Mouse (Mus musculus) midbrain, embryonic 16.5 days (tissue): ENCODE results near the gene Hivep2. TPM values are rescaled to one million over a fixed set of nuclear protein-coding genes. Genes with fewer than 3 reads are reported as not detected.
A peak's percentile ranks its signal among the peaks of the same experiment; 100 is the strongest.

Experiments
- ATAC-seq: fragments of 200-750 bp; cut with Nextera tagmentation; 2 replicates; pipeline ENCODE4 v1.8.0; 2017; ENCODE audit warnings: moderate TSS enrichment
- H3K27ac ChIP-seq: fragments of 300-500 bp; sonication (generic); 2 replicates; pipeline ENCODE4 v1.5.1; 2014; ENCODE audit warnings: mild to moderate bottlenecking, low read length, mixed read lengths
- H3K27me3 ChIP-seq: fragments of 300-500 bp; sonication (generic); 2 replicates; pipeline ENCODE4 v1.6.1; 2014; ENCODE audit warnings: low read depth, low read length, mixed read lengths; ENCODE audit not compliant: control insufficient read depth, insufficient read depth
- H3K36me3 ChIP-seq: fragments of 300-500 bp; sonication (generic); 2 replicates; pipeline ENCODE4 v1.6.1; 2014; ENCODE audit warnings: mild to moderate bottlenecking, low read length, moderate library complexity, mixed read lengths; ENCODE audit not compliant: control insufficient read depth, insufficient read depth
- H3K4me1 ChIP-seq: fragments of 300-500 bp; sonication (generic); 2 replicates; pipeline ENCODE4 v1.6.1; 2014; ENCODE audit warnings: mild to moderate bottlenecking, low read length, mixed read lengths; ENCODE audit not compliant: control insufficient read depth, insufficient read depth
- H3K4me2 ChIP-seq: fragments of 300-500 bp; sonication (generic); 2 replicates; pipeline ENCODE4 v1.6.1; 2014; ENCODE audit warnings: mild to moderate bottlenecking, low read length, mixed read lengths
- H3K4me3 ChIP-seq: fragments of 300-500 bp; sonication (generic); 2 replicates; pipeline ENCODE4 v1.5.1; 2014; ENCODE audit warnings: low read depth, mild to moderate bottlenecking, low read length, moderate library complexity, mixed read lengths
- H3K9ac ChIP-seq: fragments of 300-500 bp; sonication (generic); 2 replicates; pipeline ENCODE4 v1.6.1; 2014; ENCODE audit warnings: low read depth, low read length, mixed read lengths
- H3K9me3 ChIP-seq: fragments of 300-500 bp; sonication (generic); replicated peaks from 2 replicates; pipeline ENCODE4 v1.6.1; 2014; ENCODE audit warnings: mild to moderate bottlenecking, low read length, mixed read lengths; ENCODE audit not compliant: control insufficient read depth, poor library complexity, severe bottlenecking
- WGBS: fragments of 180-500 bp; shearing (Covaris S2); extraction: QIAGEN DNeasy Blood & Tissue Kit; methylation state at CpG from one replicate; pipeline ENCODE4 v1.1.7; 2014; 5-methylcytosine and 5-hydroxymethylcytosine counted together
- polyA plus RNA-seq: library from polyadenylated mRNA; unstranded; fragments of >200 nt; fragmentation: Nextera tagmentation; extraction: Ambion mirVana; gene quantifications from 2 replicates; pipeline ENCODE4 v1.2.1, GENCODE M21; 2015

The Hivep2 gene
- polyA plus RNA-seq, 1 experiment from 2014 or later = 11.0 TPM

- peaks cover 28% of the 10 kb centered on the region for H3K36me3 ChIP-seq
- H3K27me3 ChIP-seq = no peaks in the 10 kb centered on the region
- no peaks in the 10 kb centered on the region for H3K4me1 ChIP-seq
- no peak overlapping the region for H3K9ac ChIP-seq
- H3K4me2 ChIP-seq = no peak overlapping the region
- no peak for ATAC-seq
- no peak overlapping the region for H3K4me3 ChIP-seq
- no peaks in the 10 kb centered on the region for H3K9me3 ChIP-seq
- no peak overlapping the region for H3K27ac ChIP-seq
- WGBS = 93% methylated on average over 17 of the region's 17 CpGs
Observed at GRCm38 (mm10) chr10:14132061-14132460, 166.2 kb downstream of the Hivep2 start.

- peaks cover 27% of the 10 kb centered on the region for H3K36me3 ChIP-seq
- ATAC-seq = no peak
- H3K27me3 ChIP-seq = no peaks in the 10 kb centered on the region
- H3K4me2 ChIP-seq = no peak overlapping the region
- no peaks in the 10 kb centered on the region for H3K9me3 ChIP-seq
- no peak overlapping the region for H3K9ac ChIP-seq
- no peak overlapping the region for H3K4me3 ChIP-seq
- H3K4me1 ChIP-seq = no peaks in the 10 kb centered on the region
- no peak overlapping the region for H3K27ac ChIP-seq
Observed at GRCm38 (mm10) chr10:14132937-14133336, 167.1 kb downstream of the Hivep2 start.

GRCm38 (mm10) chr10:14138663-14139062, 172.8 kb downstream of the Hivep2 start:
- ATAC-seq = no peak
- H3K9ac ChIP-seq = no peak overlapping the region
- WGBS = 95% methylated on average over 3 of the region's 3 CpGs
- H3K4me3 ChIP-seq = no peak overlapping the region
- no peaks in the 10 kb centered on the region for H3K4me1 ChIP-seq
- H3K27me3 ChIP-seq = no peaks in the 10 kb centered on the region
- H3K36me3 ChIP-seq = peaks cover 11% of the 10 kb centered on the region; the same call in 1 of the 2 replicates
- no peak overlapping the region for H3K27ac ChIP-seq
- H3K4me2 ChIP-seq = no peak overlapping the region
- H3K9me3 ChIP-seq = no peaks in the 10 kb centered on the region

GRCm38 (mm10) chr10:14144840-14145239, 179.0 kb downstream of the Hivep2 start:
- Histone ChIP-seq H3K9me3 (no peaks in the 10 kb centered on the region), H3K36me3 (peaks cover 21% of the 10 kb centered on the region), H3K9ac (no peak overlapping the region), H3K4me2 (no peak overlapping the region), H3K27me3 (no peaks in the 10 kb centered on the region), H3K4me3 (no peak overlapping the region), H3K27ac (no peak overlapping the region), H3K4me1 (no peaks in the 10 kb centered on the region)
- 94% methylated on average over 3 of the region's 3 CpGs for WGBS
- ATAC-seq = no peak

- WGBS = 43% methylated on average over 7 of the region's 7 CpGs
- ATAC-seq = 0 out of 2 replicates have a peak, but pooled peaks have one; percentile 54
- no peak overlapping the region for H3K4me2 ChIP-seq
Observed at GRCm38 (mm10) chr10:14164829-14165228, 199.0 kb downstream of the Hivep2 start.

GRCm38 (mm10) chr10:14168197-14168844, 202.4 kb downstream of the Hivep2 start:
- no peak overlapping the region for H3K27ac ChIP-seq
- H3K27me3 ChIP-seq = no peaks in the 10 kb centered on the region
- H3K9ac ChIP-seq = no peak overlapping the region
- H3K4me1 ChIP-seq = no peaks in the 10 kb centered on the region
- no peak for ATAC-seq
- no peak overlapping the region for H3K4me2 ChIP-seq
- no peaks in the 10 kb centered on the region for H3K9me3 ChIP-seq
- WGBS = 87% methylated on average over 6 of the region's 6 CpGs
- no peak overlapping the region for H3K4me3 ChIP-seq
- H3K36me3 ChIP-seq = no peaks in the 10 kb centered on the region

More at GRCm38 (mm10) chr10:14164829-14165228, 199.0 kb downstream of the Hivep2 start:
- Histone ChIP-seq H3K9ac (no peak overlapping the region), H3K27me3 (no peaks in the 10 kb centered on the region), H3K4me1 (no peaks in the 10 kb centered on the region), H3K4me3 (no peak overlapping the region), H3K9me3 (no peaks in the 10 kb centered on the region; the same call in 1 of the 2 replicates), H3K27ac (no peak overlapping the region), H3K36me3 (no peaks in the 10 kb centered on the region)

GRCm38 (mm10) chr10:14168869-14169566, 203.1 kb downstream of the Hivep2 start:
- WGBS = 71% methylated on average over 5 of the region's 5 CpGs
- no peak overlapping the region for H3K9ac ChIP-seq
- H3K4me3 ChIP-seq = no peak overlapping the region
- no peaks in the 10 kb centered on the region for H3K9me3 ChIP-seq
- no peak for ATAC-seq
- H3K27me3 ChIP-seq = no peaks in the 10 kb centered on the region
- no peak overlapping the region for H3K4me2 ChIP-seq
- no peaks in the 10 kb centered on the region for H3K36me3 ChIP-seq
- H3K4me1 ChIP-seq = no peaks in the 10 kb centered on the region
- H3K27ac ChIP-seq = no peak overlapping the region

GRCm38 (mm10) chr10:14174124-14174523, 208.2 kb downstream of the Hivep2 start:
- Histone ChIP-seq H3K9me3 (no peaks in the 10 kb centered on the region), H3K4me2 (no peak overlapping the region), H3K4me3 (no peak overlapping the region), H3K9ac (no peak overlapping the region), H3K27ac (no peak overlapping the region), H3K27me3 (no peaks in the 10 kb centered on the region), H3K36me3 (no peaks in the 10 kb centered on the region), H3K4me1 (no peaks in the 10 kb centered on the region)
- no peak for ATAC-seq
- WGBS = 86% methylated on average over 4 of the region's 4 CpGs
